Mouse (Mus musculus) heart, embryonic 15.5 days (tissue): ENCODE results near the gene Cobll1. TPM values are rescaled to one million over a fixed set of nuclear protein-coding genes. Genes with fewer than 3 reads are reported as not detected.

Experiments used
- ATAC-seq: fragments of 200-750 bp; cut with Nextera tagmentation; replicated peaks from 2 replicates; pipeline ENCODE4 v1.8.0; 2017; ENCODE audit warnings: low read depth, moderate TSS enrichment; ENCODE audit not compliant: insufficient number of reproducible peaks, insufficient read depth, low FRiP score
- H3K27ac ChIP-seq: fragments of 300-500 bp; sonication (generic); 2 replicates; pipeline ENCODE4 v1.5.1; 2015; ENCODE audit warnings: mild to moderate bottlenecking, inconsistent platforms
- H3K27me3 ChIP-seq: fragments of 300-500 bp; sonication (generic); 2 replicates; pipeline ENCODE4 v1.6.1; 2015; ENCODE audit warnings: inconsistent platforms
- H3K36me3 ChIP-seq: fragments of 300-500 bp; sonication (generic); 2 replicates; pipeline ENCODE4 v1.6.1; 2015; ENCODE audit warnings: mild to moderate bottlenecking, inconsistent platforms
- H3K4me1 ChIP-seq: fragments of 300-500 bp; sonication (generic); replicated peaks from 2 replicates; pipeline ENCODE4 v1.6.1; 2015; ENCODE audit warnings: inconsistent platforms
- H3K4me2 ChIP-seq: fragments of 300-500 bp; sonication (generic); 2 replicates; pipeline ENCODE4 v1.6.1; 2015; ENCODE audit warnings: inconsistent platforms, mild to moderate bottlenecking, moderate library complexity
- H3K4me3 ChIP-seq: fragments of 300-500 bp; sonication (generic); 2 replicates; pipeline ENCODE4 v1.5.1; 2015; ENCODE audit warnings: mild to moderate bottlenecking, inconsistent platforms
- H3K9ac ChIP-seq: fragments of 300-500 bp; sonication (generic); 2 replicates; pipeline ENCODE4 v1.6.1; 2015; ENCODE audit warnings: mild to moderate bottlenecking, inconsistent platforms
- H3K9me3 ChIP-seq: fragments of 300-500 bp; sonication (generic); replicated peaks from 2 replicates; pipeline ENCODE4 v1.6.1; 2016; ENCODE audit warnings: inconsistent platforms
- WGBS: fragments of 180-500 bp; shearing (Covaris S2); methylation state at CpG from one replicate; pipeline ENCODE4 v1.1.7; 2015; ENCODE audit warnings: mixed read lengths; 5-methylcytosine and 5-hydroxymethylcytosine counted together
- polyA plus RNA-seq: library from polyadenylated mRNA; unstranded; fragments of >200 nt; fragmentation: Nextera tagmentation; extraction: Ambion mirVana; gene quantifications from 2 replicates; pipeline ENCODE4 v1.2.1, GENCODE M21; 2015

Cobll1 gene
- polyA plus RNA-seq, 1 experiment from 2014 or later: 9.9 TPM

- Histone ChIP-seq H3K4me1 (peaks cover 2% of the 10 kb centered on the region; the same call in 1 of the 2 replicates), H3K27me3 (no peaks in the 10 kb centered on the region), H3K36me3 (no peaks in the 10 kb centered on the region), H3K4me3 (no peak overlapping the region), H3K4me2 (no peak overlapping the region), H3K27ac (no peak overlapping the region), H3K9ac (no peak overlapping the region), H3K9me3 (no peaks in the 10 kb centered on the region)
- no peak for ATAC-seq
- WGBS: 73% methylated on average over 5 of the region's 5 CpGs
Observed at GRCm38 (mm10) chr2:65075840-65076239, 163.4 kb downstream of the Cobll1 start.

GRCm38 (mm10) chr2:65075431-65075830, 163.8 kb downstream of the Cobll1 start:
- Histone ChIP-seq H3K27me3 (no peaks in the 10 kb centered on the region), H3K9me3 (no peaks in the 10 kb centered on the region), H3K4me3 (no peak overlapping the region), H3K36me3 (no peaks in the 10 kb centered on the region), H3K4me1 (peaks cover 2% of the 10 kb centered on the region; the same call in 1 of the 2 replicates), H3K9ac (no peak overlapping the region), H3K27ac (no peak overlapping the region), H3K4me2 (no peak overlapping the region)
- ATAC-seq: no peak
- 86% methylated on average over 4 of the region's 4 CpGs for WGBS

DNA sequence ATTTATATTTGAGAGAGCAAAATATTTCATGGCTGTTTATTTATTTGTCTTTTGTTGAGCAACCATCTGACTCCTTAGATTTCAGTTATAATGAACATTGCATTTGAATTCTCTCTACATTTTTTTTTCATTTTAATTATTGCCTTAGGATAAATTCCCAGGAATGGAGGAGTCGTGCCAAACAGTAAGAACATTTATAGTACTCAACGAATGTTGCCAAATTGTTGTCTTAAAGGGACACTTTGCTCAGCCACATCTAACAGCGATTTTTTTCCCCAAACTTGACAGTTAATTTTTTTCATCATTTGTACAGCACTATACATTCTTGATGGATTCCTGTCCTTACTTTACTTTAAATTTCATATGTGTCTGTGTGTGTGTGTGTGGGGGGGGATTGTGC, 167.0 kb downstream of the Cobll1 start:
- no peak for ATAC-seq
- Histone ChIP-seq H3K4me2 (no peak overlapping the region), H3K27me3 (no peaks in the 10 kb centered on the region), H3K27ac (no peak overlapping the region), H3K4me3 (no peak overlapping the region), H3K9me3 (no peaks in the 10 kb centered on the region), H3K4me1 (0 out of 2 replicates have a peak, but pooled peaks cover 2% of the 10 kb centered on the region), H3K9ac (no peak overlapping the region), H3K36me3 (no peaks in the 10 kb centered on the region)
- 62% methylated on average over 3 of the region's 3 CpGs for WGBS

DNA sequence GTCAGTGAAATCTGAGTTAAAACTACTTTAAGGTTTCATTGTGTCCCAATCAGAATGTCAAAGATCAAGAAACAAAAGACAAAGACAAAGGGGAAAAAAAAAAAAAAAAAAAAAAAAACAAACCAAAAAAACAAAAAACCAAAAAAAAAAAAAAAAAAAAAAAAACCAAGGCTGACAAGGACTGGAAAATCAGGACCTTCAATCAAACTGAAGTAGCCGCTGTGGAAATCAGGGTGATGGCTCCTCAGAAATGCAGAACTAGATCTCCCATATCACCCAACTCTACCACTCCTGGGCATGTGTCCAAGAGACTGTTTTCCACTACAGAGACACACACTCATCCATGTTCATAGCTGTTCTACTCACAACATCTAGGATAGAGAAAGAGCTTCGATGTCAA, 185.4 kb downstream of the Cobll1 start:
- Histone ChIP-seq H3K9me3 (no peaks in the 10 kb centered on the region), H3K36me3 (no peaks in the 10 kb centered on the region), H3K9ac (no peak overlapping the region), H3K27ac (no peak overlapping the region), H3K4me2 (no peak overlapping the region), H3K4me3 (no peak overlapping the region), H3K4me1 (no peaks in the 10 kb centered on the region), H3K27me3 (no peaks in the 10 kb centered on the region)
- no peak for ATAC-seq
- WGBS: 68% methylated on average over 2 of the region's 2 CpGs

GRCm38 (mm10) chr2:65052191-65053012, 186.8 kb downstream of the Cobll1 start:
- ATAC-seq: no peak
- 92% methylated on average over 6 of the region's 6 CpGs for WGBS
- no peak overlapping the region for H3K9ac ChIP-seq

DNA sequence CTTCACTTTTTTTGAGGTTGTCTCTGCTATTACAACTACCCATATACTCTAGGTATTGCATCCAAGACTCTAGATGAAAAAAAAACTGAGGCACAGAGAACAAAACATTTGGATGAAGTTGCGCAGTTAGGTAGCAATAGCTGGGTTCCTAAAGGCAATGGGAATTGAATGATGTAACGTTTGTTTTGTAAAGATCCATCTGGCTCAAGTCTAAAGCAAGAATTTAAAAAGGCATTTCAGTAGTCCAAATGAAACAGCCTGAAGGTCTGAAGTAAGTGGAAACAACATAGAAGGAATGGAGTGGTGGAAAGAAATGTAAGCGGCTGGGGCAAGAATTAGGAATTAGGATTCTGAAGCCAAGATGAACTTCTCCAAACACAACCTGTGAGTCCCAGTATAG, 188.4 kb downstream of the Cobll1 start:
- no peak overlapping the region for H3K9ac ChIP-seq
- H3K4me2 ChIP-seq: no peak overlapping the region
- WGBS: 94% methylated on average over 3 of the region's 3 CpGs
- no peak overlapping the region for H3K4me3 ChIP-seq
- H3K36me3 ChIP-seq: no peaks in the 10 kb centered on the region
- H3K27ac ChIP-seq: no peak overlapping the region
- H3K4me1 ChIP-seq: 0 out of 2 replicates have a peak, but pooled peaks cover 3% of the 10 kb centered on the region
- ATAC-seq: no peak
- no peaks in the 10 kb centered on the region for H3K27me3 ChIP-seq
- no peaks in the 10 kb centered on the region for H3K9me3 ChIP-seq

More at GRCm38 (mm10) chr2:65052191-65053012, 186.8 kb downstream of the Cobll1 start:
- H3K4me2 ChIP-seq: no peak overlapping the region
- H3K27me3 ChIP-seq: no peaks in the 10 kb centered on the region
- H3K4me1 ChIP-seq: no peaks in the 10 kb centered on the region
- H3K4me3 ChIP-seq: no peak overlapping the region
- no peaks in the 10 kb centered on the region for H3K9me3 ChIP-seq
- no peak overlapping the region for H3K27ac ChIP-seq
- H3K36me3 ChIP-seq: no peaks in the 10 kb centered on the region

GRCm38 (mm10) chr2:65048234-65049017, 190.8 kb downstream of the Cobll1 start:
- Histone ChIP-seq H3K4me1 (peaks cover 8% of the 10 kb centered on the region), H3K9ac (no peak overlapping the region), H3K27me3 (no peaks in the 10 kb centered on the region), H3K4me3 (no peak overlapping the region), H3K9me3 (no peaks in the 10 kb centered on the region), H3K36me3 (no peaks in the 10 kb centered on the region), H3K27ac (no peak overlapping the region), H3K4me2 (no peak overlapping the region)
- WGBS: 68% methylated on average over 6 of the region's 6 CpGs
- ATAC-seq: no peak

Other genes with a start within 250 kb of the Cobll1 start
- 97.3 and 111 TPM in 2 replicates for gene Grb14, start 214.4 kb downstream of the Cobll1 start, polyA plus RNA-seq
- gene Slc38a11, start 124.6 kb upstream of the Cobll1 start, polyA plus RNA-seq: 0.09 and 0.23 TPM in 2 replicates